ENCODE assay signal across 21 mouse cellular contexts in the genomic region with DNA sequence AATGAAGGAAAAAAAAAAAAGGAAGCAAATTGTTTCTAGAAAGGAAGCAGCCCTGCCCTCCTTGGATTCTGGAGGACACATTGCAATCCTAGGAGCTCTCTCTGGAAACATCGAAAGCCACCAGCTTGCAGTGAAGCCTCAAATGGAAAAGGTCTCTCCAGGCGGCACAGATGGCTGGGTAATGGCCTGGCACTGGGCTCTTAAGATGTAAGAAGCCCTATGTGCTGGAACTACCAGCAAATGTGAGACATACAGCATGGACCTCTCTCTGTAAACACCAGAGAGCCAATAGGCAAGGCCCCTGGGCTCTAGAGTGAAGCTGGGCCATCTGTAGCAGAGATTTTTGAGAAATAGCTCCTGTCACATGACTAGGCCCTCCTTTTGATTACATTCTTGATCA. TPM values are rescaled to one million over a fixed set of nuclear protein-coding genes. Genes with fewer than 3 reads are reported as not detected.
DNase-seq lines count a peak whose midpoint lies in the region; ATAC-seq lines count a peak whose summit lies in the region.
"Had no signal": no experiment of that assay in that cellular context is flagged by ENCODE, and none has a peak within 500 bp of the region (broad histone marks: within the 10 kb centered on the region; RNA-seq: fewer than 3 reads in every experiment).

No protein-coding gene starts in this region.

- no peak overlapping the region for H3K9ac ChIP-seq in hindbrain, embryonic 16.5 days (ENCODE audit: low read depth, low read length)
- H3K9ac ChIP-seq: heart, embryonic 13.5 days; hindbrain, embryonic 15.5 days had no signal

- H3K4me3 ChIP-seq in hindbrain, embryonic 16.5 days (ENCODE audit: low read length) = no peak overlapping the region
- H3K4me3 ChIP-seq: embryonic facial prominence, embryonic 10.5 days; forebrain, embryonic 10.5 days; gastrocnemius, adult 2 months; heart, embryonic 13.5 days; hindbrain, embryonic 15.5 days had no signal

- H3K4me2 ChIP-seq in hindbrain, embryonic 16.5 days (ENCODE audit: low read length) = no peak overlapping the region
- H3K4me2 ChIP-seq: heart, embryonic 13.5 days; hindbrain, embryonic 15.5 days had no signal

- H3K27ac ChIP-seq in hindbrain, embryonic 16.5 days (ENCODE audit: low read depth, low read length) = no peak overlapping the region
- H3K27ac ChIP-seq: embryonic facial prominence, embryonic 10.5 days; forebrain, embryonic 10.5 days; gastrocnemius, adult 2 months; heart, embryonic 13.5 days; hindbrain, embryonic 15.5 days had no signal

- no peaks in the 10 kb centered on the region for H3K4me1 ChIP-seq in hindbrain, embryonic 16.5 days (ENCODE audit: control insufficient read depth, insufficient read depth, low read depth, low read length)
- H3K4me1 ChIP-seq: forebrain, embryonic 10.5 days; heart, embryonic 13.5 days; hindbrain, embryonic 15.5 days had no signal

- no peaks in the 10 kb centered on the region for H3K9me3 ChIP-seq in hindbrain, embryonic 16.5 days (ENCODE audit: control insufficient read depth, low read length)
- H3K9me3 ChIP-seq: embryonic facial prominence, embryonic 10.5 days; hindbrain, embryonic 15.5 days had no signal

- WGBS in hindbrain, embryonic 16.5 days = 90% methylated on average over 2 of the region's 2 CpGs

- no peaks in the 10 kb centered on the region for H3K27me3 ChIP-seq in hindbrain, embryonic 16.5 days (replicated peaks; ENCODE audit: control insufficient read depth, insufficient read depth, low read length)
- H3K27me3 ChIP-seq: CH12.LX; heart, embryonic 13.5 days; hindbrain, embryonic 15.5 days; Patski had no signal

- no peak for ATAC-seq in hindbrain, embryonic 16.5 days
- ATAC-seq: activated CD4-positive, CD25-positive, alpha-beta regulatory T cell, adult 4 months; forebrain, embryonic 14.5 days; inflammation-experienced regulatory T-cells, adult 6 months; intestine, postnatal 0 days; Patski had no signal

- peaks cover 24% of the 10 kb centered on the region for H3K36me3 ChIP-seq in hindbrain, embryonic 16.5 days (ENCODE audit: control insufficient read depth, insufficient read depth, low read length)

- peak; percentile 85 for DNase-seq in brain, adult 2 months (ENCODE audit: low read depth, low spot score)
- DNase-seq in cerebellum, adult 11-12 months = peak; percentile 65
- peak; percentile 71 for DNase-seq in cerebellum, adult 9-10 months
- DNase-seq in cerebellum, postnatal 25 days = peak; percentile 58 to 70
- no peak for DNase-seq in yolk sac, embryonic 10.5 days (ENCODE audit: low spot score)
- DNase-seq in right cerebral cortex, postnatal 25 days = no peak
- DNase-seq: adrenal gland, postnatal 14 days; gastrocnemius, adult 2 months; gastrocnemius, postnatal 25 days; heart, postnatal 36 days had no signal

RNA-seq across cellular contexts. Expression of a gene that starts 24.8 kb away (rescaled TPM):
- polyA plus RNA-seq in hindbrain, embryonic 16.5 days (2015; fragmentation: Nextera tagmentation; extraction: Ambion mirVana) = 2.5 TPM in 2 replicates
- polyA plus RNA-seq: inflammation-experienced regulatory T-cells, adult 6 months; Patski had no signal

Comparison
In these comparisons a context has a peak if more than half of its experiments do, and no peak if none do; other contexts are left out.
1. DNase-seq: peak in brain, adult 2 months (single experiment), cerebellum, adult 11-12 months (single experiment), cerebellum, adult 9-10 months (single experiment) and cerebellum, postnatal 25 days (2 of 2); none in yolk sac, embryonic 10.5 days (single experiment) and right cerebral cortex, postnatal 25 days (single experiment).